Mouse (Mus musculus) heart, embryonic 15.5 days (tissue): ENCODE data around the gene Cfap299. TPM values are rescaled to one million over a fixed set of nuclear protein-coding genes. Genes with fewer than 3 reads are reported as not detected.
"Not testable (repeated sequence)": the region's sequence is repeated elsewhere in the genome, so short reads cannot be mapped to it uniquely, and the experiment has no call there.

ENCODE experiments used
- ATAC-seq: fragments of 200-750 bp; cut with Nextera tagmentation; replicated peaks from 2 replicates; pipeline ENCODE4 v1.8.0; 2017; ENCODE audit warnings: low read depth, moderate TSS enrichment; ENCODE audit not compliant: insufficient number of reproducible peaks, insufficient read depth, low FRiP score
- H3K27ac ChIP-seq: fragments of 300-500 bp; sonication (generic); 2 replicates; pipeline ENCODE4 v1.5.1; 2015; ENCODE audit warnings: mild to moderate bottlenecking, inconsistent platforms
- H3K27me3 ChIP-seq: fragments of 300-500 bp; sonication (generic); 2 replicates; pipeline ENCODE4 v1.6.1; 2015; ENCODE audit warnings: inconsistent platforms
- H3K36me3 ChIP-seq: fragments of 300-500 bp; sonication (generic); 2 replicates; pipeline ENCODE4 v1.6.1; 2015; ENCODE audit warnings: mild to moderate bottlenecking, inconsistent platforms
- H3K4me1 ChIP-seq: fragments of 300-500 bp; sonication (generic); replicated peaks from 2 replicates; pipeline ENCODE4 v1.6.1; 2015; ENCODE audit warnings: inconsistent platforms
- H3K4me2 ChIP-seq: fragments of 300-500 bp; sonication (generic); 2 replicates; pipeline ENCODE4 v1.6.1; 2015; ENCODE audit warnings: inconsistent platforms, mild to moderate bottlenecking, moderate library complexity
- H3K4me3 ChIP-seq: fragments of 300-500 bp; sonication (generic); 2 replicates; pipeline ENCODE4 v1.5.1; 2015; ENCODE audit warnings: mild to moderate bottlenecking, inconsistent platforms
- H3K9ac ChIP-seq: fragments of 300-500 bp; sonication (generic); 2 replicates; pipeline ENCODE4 v1.6.1; 2015; ENCODE audit warnings: mild to moderate bottlenecking, inconsistent platforms
- H3K9me3 ChIP-seq: fragments of 300-500 bp; sonication (generic); replicated peaks from 2 replicates; pipeline ENCODE4 v1.6.1; 2016; ENCODE audit warnings: inconsistent platforms
- WGBS: fragments of 180-500 bp; shearing (Covaris S2); methylation state at CpG from one replicate; pipeline ENCODE4 v1.1.7; 2015; ENCODE audit warnings: mixed read lengths; 5-methylcytosine and 5-hydroxymethylcytosine counted together
- polyA plus RNA-seq: library from polyadenylated mRNA; unstranded; fragments of >200 nt; fragmentation: Nextera tagmentation; extraction: Ambion mirVana; gene quantifications from 2 replicates; pipeline ENCODE4 v1.2.1, GENCODE M21; 2015

Cfap299 gene
- polyA plus RNA-seq, 1 experiment from 2014 or later, result not detected

DNA sequence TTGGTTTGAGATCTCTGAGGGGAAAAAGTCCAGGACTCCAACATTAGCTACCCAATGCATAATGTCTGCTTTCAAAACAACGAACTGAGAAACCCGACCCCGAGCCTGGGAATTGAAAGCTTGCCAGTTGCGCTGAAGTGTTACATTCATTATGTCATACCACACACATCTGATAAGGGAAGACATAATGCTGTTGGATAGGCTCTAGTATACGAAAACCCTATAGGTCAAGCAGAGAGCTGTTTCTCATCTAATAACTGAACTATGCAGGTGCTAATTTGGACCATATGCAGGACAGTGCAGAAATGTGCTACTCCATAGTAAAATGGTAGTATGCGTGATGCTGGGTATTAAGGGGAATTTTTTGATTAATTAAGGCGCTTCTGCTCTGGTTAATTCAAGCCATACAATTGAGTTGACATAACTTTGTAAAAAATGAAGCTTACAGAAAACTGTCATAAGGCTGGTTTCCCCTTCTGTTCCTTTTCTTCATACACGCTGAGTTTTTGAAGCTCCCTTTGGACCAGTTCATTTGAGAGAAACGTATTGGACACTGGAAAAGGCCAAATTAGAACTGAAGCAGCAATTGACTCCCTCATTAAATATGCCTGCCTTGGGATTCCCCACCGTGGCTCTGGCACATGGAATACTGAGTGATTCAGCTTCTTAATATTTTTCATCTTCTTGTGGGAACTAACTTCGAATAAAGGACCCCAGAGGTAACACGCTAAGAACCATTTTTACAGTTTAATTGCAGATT lies 245.8 kb downstream of the Cfap299 start:
- H3K9me3 ChIP-seq, result no peaks in the 10 kb centered on the region
- H3K36me3 ChIP-seq, result no peaks in the 10 kb centered on the region
- no peak overlapping the region for H3K27ac ChIP-seq
- WGBS, result 58% methylated on average over 12 of the region's 12 CpGs
- no peak overlapping the region for H3K9ac ChIP-seq
- H3K27me3 ChIP-seq, result no peaks in the 10 kb centered on the region
- H3K4me2 ChIP-seq, result no peak overlapping the region
- no peaks in the 10 kb centered on the region for H3K4me1 ChIP-seq
- no peak for ATAC-seq
- H3K4me3 ChIP-seq, result no peak overlapping the region

- Histone ChIP-seq H3K27ac (no peak overlapping the region), H3K4me1 (no peaks in the 10 kb centered on the region), H3K9me3 (no peaks in the 10 kb centered on the region), H3K9ac (no peak overlapping the region), H3K4me2 (no peak overlapping the region), H3K4me3 (no peak overlapping the region), H3K27me3 (no peaks in the 10 kb centered on the region), H3K36me3 (no peaks in the 10 kb centered on the region)
- WGBS, result 73% methylated on average over 4 of the region's 4 CpGs
- ATAC-seq, result no peak
These were observed 246.3 kb downstream of the Cfap299 start for GRCm38 (mm10) chr5:98575471-98575834.

GRCm38 (mm10) chr5:98576538-98576937 lies 247.4 kb downstream of the Cfap299 start:
- H3K4me3 ChIP-seq, H3K9ac ChIP-seq, ATAC-seq, H3K9me3 ChIP-seq, H3K27me3 ChIP-seq, H3K4me2 ChIP-seq, H3K36me3 ChIP-seq, H3K4me1 ChIP-seq, H3K27ac ChIP-seq: not testable (repeated sequence)
- 73% methylated on average over 6 of the region's 6 CpGs for WGBS

DNA sequence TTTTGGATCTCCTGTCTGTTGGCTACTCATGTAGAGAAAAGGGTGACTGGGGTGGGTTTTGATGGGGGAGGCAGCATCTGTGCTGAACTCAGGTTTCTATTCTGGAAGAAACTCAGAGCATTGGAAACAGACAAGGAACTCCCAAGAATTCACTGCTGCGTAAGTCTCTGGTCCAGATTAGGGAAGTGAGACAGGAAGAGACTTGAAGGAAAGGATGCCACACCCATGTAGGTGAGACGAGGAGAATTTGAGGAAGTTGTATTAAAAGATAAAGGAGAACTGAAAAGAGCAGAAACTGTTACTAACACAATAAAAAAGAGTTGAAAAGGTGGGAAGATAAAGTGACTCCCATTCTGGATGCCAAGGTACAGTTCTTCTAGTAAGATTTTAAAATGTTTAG lies 249.3 kb downstream of the Cfap299 start:
- no peak for ATAC-seq
- no peak overlapping the region for H3K4me2 ChIP-seq
- H3K4me1 ChIP-seq, result no peaks in the 10 kb centered on the region
- H3K36me3 ChIP-seq, result no peaks in the 10 kb centered on the region
- H3K4me3 ChIP-seq, result no peak overlapping the region
- no peaks in the 10 kb centered on the region for H3K27me3 ChIP-seq
- no peak overlapping the region for H3K9ac ChIP-seq
- no peak overlapping the region for H3K27ac ChIP-seq
- 51% methylated on average over 2 of the region's 2 CpGs for WGBS
- no peaks in the 10 kb centered on the region for H3K9me3 ChIP-seq

DNA sequence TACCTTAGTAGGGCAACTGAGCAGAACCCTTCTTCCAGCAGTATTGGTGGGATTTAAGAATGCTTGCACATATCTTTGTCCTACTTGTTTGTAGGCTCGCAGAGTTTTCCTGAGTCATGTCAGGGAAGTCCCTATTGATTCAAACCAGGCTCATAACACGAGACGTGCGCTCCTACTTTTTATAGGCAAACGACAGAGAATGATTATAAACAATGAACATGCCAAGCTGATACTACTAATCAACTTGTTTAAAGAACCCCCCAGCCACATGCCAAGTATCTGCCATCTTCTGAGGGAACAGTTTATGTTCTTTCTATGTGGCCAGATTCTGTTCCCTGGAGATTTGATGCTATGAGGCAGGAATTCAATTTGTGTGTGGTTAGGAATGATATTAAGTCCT lies 251.7 kb downstream of the Cfap299 start:
- no peaks in the 10 kb centered on the region for H3K27me3 ChIP-seq
- no peaks in the 10 kb centered on the region for H3K36me3 ChIP-seq
- ATAC-seq, result no peak
- 43% methylated on average over 5 of the region's 5 CpGs for WGBS
- H3K4me3 ChIP-seq, result no peak overlapping the region
- H3K27ac ChIP-seq, result no peak overlapping the region
- H3K9ac ChIP-seq, result no peak overlapping the region
- no peaks in the 10 kb centered on the region for H3K9me3 ChIP-seq
- no peaks in the 10 kb centered on the region for H3K4me1 ChIP-seq
- H3K4me2 ChIP-seq, result no peak overlapping the region

- ATAC-seq, result no peak
- 69% methylated on average over 3 of the region's 3 CpGs for WGBS
- no peak overlapping the region for H3K27ac ChIP-seq
These were observed 252.9 kb downstream of the Cfap299 start for GRCm38 (mm10) chr5:98582051-98582450.

GRCm38 (mm10) chr5:98585915-98586314 lies 256.8 kb downstream of the Cfap299 start:
- no peak overlapping the region for H3K4me2 ChIP-seq
- no peak overlapping the region for H3K4me3 ChIP-seq
- H3K27ac ChIP-seq, result no peak overlapping the region
- no peaks in the 10 kb centered on the region for H3K9me3 ChIP-seq
- H3K36me3 ChIP-seq, result no peaks in the 10 kb centered on the region
- H3K4me1 ChIP-seq, result no peaks in the 10 kb centered on the region
- ATAC-seq, result no peak
- H3K27me3 ChIP-seq, result no peaks in the 10 kb centered on the region
- no peak overlapping the region for H3K9ac ChIP-seq

More at GRCm38 (mm10) chr5:98582051-98582450, 252.9 kb downstream of the Cfap299 start:
- H3K36me3 ChIP-seq, result no peaks in the 10 kb centered on the region
- no peaks in the 10 kb centered on the region for H3K4me1 ChIP-seq
- H3K9me3 ChIP-seq, result no peaks in the 10 kb centered on the region
- H3K27me3 ChIP-seq, result no peaks in the 10 kb centered on the region
- no peak overlapping the region for H3K9ac ChIP-seq
- no peak overlapping the region for H3K4me2 ChIP-seq
- no peak overlapping the region for H3K4me3 ChIP-seq

DNA sequence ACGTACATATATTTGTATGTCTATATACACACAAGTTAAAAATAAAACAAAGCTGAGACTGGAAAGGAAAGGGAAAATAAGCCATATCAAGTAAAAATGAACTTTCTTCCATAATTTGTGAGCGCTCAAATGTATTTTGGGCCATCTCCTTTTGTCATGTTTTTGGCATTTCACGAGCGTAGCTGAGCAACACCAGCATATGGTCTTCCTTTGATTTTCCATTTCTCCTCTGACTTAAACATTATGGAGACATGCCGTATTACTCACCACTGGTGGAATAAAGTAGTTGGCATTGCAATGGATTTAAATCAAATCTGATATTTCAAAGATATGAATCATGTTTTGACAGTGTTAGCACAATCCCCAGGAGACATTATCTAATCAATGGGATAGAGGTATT lies 284.4 kb downstream of the Cfap299 start:
- no peaks in the 10 kb centered on the region for H3K4me1 ChIP-seq
- H3K4me3 ChIP-seq, result no peak overlapping the region
- no peaks in the 10 kb centered on the region for H3K27me3 ChIP-seq
- H3K27ac ChIP-seq, result no peak overlapping the region
- no peak overlapping the region for H3K9ac ChIP-seq
- H3K9me3 ChIP-seq, result no peaks in the 10 kb centered on the region
- WGBS, result 84% methylated on average over 5 of the region's 5 CpGs
- H3K36me3 ChIP-seq, result no peaks in the 10 kb centered on the region
- no peak overlapping the region for H3K4me2 ChIP-seq
- ATAC-seq, result no peak

- Histone ChIP-seq H3K36me3 (no peaks in the 10 kb centered on the region), H3K4me1 (no peaks in the 10 kb centered on the region), H3K27me3 (no peaks in the 10 kb centered on the region), H3K4me2 (no peak overlapping the region), H3K4me3 (no peak overlapping the region), H3K9ac (no peak overlapping the region), H3K9me3 (no peaks in the 10 kb centered on the region), H3K27ac (no peak overlapping the region)
- ATAC-seq, result no peak
- WGBS, result 60% methylated on average over 3 of the region's 3 CpGs
These were observed 287.8 kb downstream of the Cfap299 start for GRCm38 (mm10) chr5:98616902-98617301.

- Histone ChIP-seq H3K4me1 (no peaks in the 10 kb centered on the region), H3K9me3 (no peaks in the 10 kb centered on the region), H3K27me3 (no peaks in the 10 kb centered on the region), H3K9ac (no peak overlapping the region), H3K4me3 (no peak overlapping the region), H3K36me3 (no peaks in the 10 kb centered on the region), H3K27ac (no peak overlapping the region), H3K4me2 (no peak overlapping the region)
- ATAC-seq, result no peak
- 62% methylated on average over 4 of the region's 4 CpGs for WGBS
These were observed 288.3 kb downstream of the Cfap299 start for GRCm38 (mm10) chr5:98617416-98617815.

DNA sequence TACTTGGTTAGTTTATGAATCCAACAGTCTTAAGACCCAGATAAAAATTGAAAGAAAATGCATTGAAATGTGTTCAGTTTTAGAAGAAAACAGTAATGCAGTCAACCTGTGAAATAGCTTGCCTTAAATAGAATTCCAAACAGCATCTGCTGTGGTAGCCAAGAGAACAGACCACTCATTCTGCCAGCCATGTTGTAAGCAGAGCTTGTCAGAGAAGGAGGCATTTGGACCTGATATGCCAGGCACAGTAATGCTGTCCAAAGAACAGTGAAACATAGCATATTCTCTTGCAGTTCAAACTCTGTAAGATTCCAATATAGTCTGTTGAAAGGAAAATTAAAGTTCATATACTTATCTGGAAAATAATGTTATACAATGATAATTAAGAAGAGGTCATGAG lies 321.2 kb downstream of the Cfap299 start:
- H3K27me3 ChIP-seq, result no peaks in the 10 kb centered on the region
- H3K36me3 ChIP-seq, result no peaks in the 10 kb centered on the region
- no peaks in the 10 kb centered on the region for H3K9me3 ChIP-seq
- no peak overlapping the region for H3K4me2 ChIP-seq
- H3K27ac ChIP-seq, result no peak overlapping the region
- H3K9ac ChIP-seq, result no peak overlapping the region
- H3K4me1 ChIP-seq, result no peaks in the 10 kb centered on the region
- ATAC-seq, result no peak
- no peak overlapping the region for H3K4me3 ChIP-seq

GRCm38 (mm10) chr5:98651049-98651448 lies 321.9 kb downstream of the Cfap299 start:
- H3K27ac ChIP-seq, result no peak overlapping the region
- 65% methylated on average over 5 of the region's 5 CpGs for WGBS
- no peak overlapping the region for H3K9ac ChIP-seq
- H3K9me3 ChIP-seq, result no peaks in the 10 kb centered on the region
- no peak for ATAC-seq
- no peak overlapping the region for H3K4me3 ChIP-seq
- H3K4me1 ChIP-seq, result no peaks in the 10 kb centered on the region
- H3K36me3 ChIP-seq, result no peaks in the 10 kb centered on the region
- H3K27me3 ChIP-seq, result no peaks in the 10 kb centered on the region
- H3K4me2 ChIP-seq, result no peak overlapping the region
